Mouse (Mus musculus) stomach, postnatal 0 days (tissue): ENCODE results near the gene Ptpn14.

Source experiments
- CTCF ChIP-seq: IDR thresholded peaks from 2 replicates; pipeline ENCODE4 v1.5.1; 2016; ENCODE audit warnings: antibody characterized with exemption, low read depth, mild to moderate bottlenecking, moderate library complexity
- EP300 ChIP-seq: optimal IDR thresholded peaks from 2 replicates; pipeline ENCODE3; 2016; ENCODE audit warnings: antibody characterized with exemption

- TF ChIP-seq CTCF (no peak), EP300 (no peak)
Observed at GRCm38 (mm10) chr1:189686025-189686424, 42.0 kb upstream of the Ptpn14 start.
